Mouse (Mus musculus) hindbrain, postnatal 0 days (tissue): Measurements from ENCODE around the gene Ifngr2. TPM values are rescaled to one million over a fixed set of nuclear protein-coding genes. Genes with fewer than 3 reads are reported as not detected.
A peak's percentile ranks its signal among the peaks of the same experiment; 100 is the strongest.
"Not testable (repeated sequence)": the region's sequence is repeated elsewhere in the genome, so short reads cannot be mapped to it uniquely, and the experiment has no call there.

ENCODE experiments used
- ATAC-seq: fragments of 200-750 bp; cut with Nextera tagmentation; 2 replicates; pipeline ENCODE4 v1.8.0; 2017; ENCODE audit warnings: mild to moderate bottlenecking, moderate TSS enrichment, moderate library complexity
- DNase-seq: peaks from one replicate; pipeline ENCODE4 v3.0.0-alpha.2; 2015; ENCODE audit warnings: low spot score
- H3K27ac ChIP-seq: fragments of 300-500 bp; sonication (generic); 2 replicates; pipeline ENCODE4 v1.5.1; 2014; ENCODE audit warnings: mild to moderate bottlenecking
- H3K27me3 ChIP-seq: fragments of 300-500 bp; sonication (generic); 2 replicates; pipeline ENCODE4 v1.6.1; 2014; ENCODE audit warnings: low read length, mixed read lengths; ENCODE audit not compliant: insufficient read depth
- H3K36me3 ChIP-seq: fragments of 300-500 bp; sonication (generic); 2 replicates; pipeline ENCODE4 v1.6.1; 2014; ENCODE audit warnings: low read length, mixed read lengths; ENCODE audit not compliant: insufficient read depth
- H3K4me1 ChIP-seq: fragments of 300-500 bp; sonication (generic); 2 replicates; pipeline ENCODE4 v1.6.1; 2014; ENCODE audit warnings: antibody characterized with exemption, low read length, mixed read lengths; ENCODE audit not compliant: insufficient read depth
- H3K4me2 ChIP-seq: fragments of 300-500 bp; sonication (generic); 2 replicates; pipeline ENCODE4 v1.6.1; 2014; ENCODE audit warnings: low read depth, mild to moderate bottlenecking, low read length, moderate library complexity, mixed read lengths
- H3K4me3 ChIP-seq: fragments of 300-500 bp; sonication (generic); 2 replicates; pipeline ENCODE4 v1.5.1; 2014; ENCODE audit warnings: low read length
- H3K9ac ChIP-seq: fragments of 300-500 bp; sonication (generic); replicated peaks from 2 replicates; pipeline ENCODE4 v1.6.1; 2014; ENCODE audit warnings: mild to moderate bottlenecking, low read length, moderate library complexity, mixed read lengths
- H3K9me3 ChIP-seq: fragments of 300-500 bp; sonication (generic); 2 replicates; pipeline ENCODE4 v1.6.1; 2016; ENCODE audit warnings: low read length, mixed read lengths
- CTCF ChIP-seq: IDR thresholded peaks from 2 replicates; pipeline ENCODE4 v1.5.1; 2016; ENCODE audit warnings: antibody characterized with exemption, control low read depth, low read depth
- WGBS: fragments of 180-500 bp; shearing (Covaris S2); extraction: QIAGEN DNeasy Blood & Tissue Kit; methylation state at CpG from one replicate; pipeline ENCODE4 v1.1.7; 2014; 5-methylcytosine and 5-hydroxymethylcytosine counted together
- polyA plus RNA-seq: library from polyadenylated mRNA; unstranded; fragments of >200 nt; fragmentation: Nextera tagmentation; extraction: Ambion mirVana; gene quantifications from 2 replicates; pipeline ENCODE4 v1.2.1, GENCODE M21; 2015
- total RNA-seq: library from RNA; depleted of rRNA; stranded (reverse); fragments of >200 nt; gene quantifications from 2 replicates; pipeline ENCODE4 v1.2.3, GENCODE M21; 2014

Ifngr2 gene
- total and polyA plus RNA-seq, 2 experiments from 2014 or later = 53.1 to 131 TPM

GRCm38 (mm10) chr16:91527500-91527899 lies 19.4 kb upstream of the Ifngr2 start:
- Histone ChIP-seq H3K36me3 (no peaks in the 10 kb centered on the region), H3K4me2 (no peak overlapping the region), H3K9ac (no peak overlapping the region), H3K4me3 (no peak overlapping the region), H3K4me1 (no peaks in the 10 kb centered on the region), H3K9me3 (no peaks in the 10 kb centered on the region), H3K27ac (no peak overlapping the region), H3K27me3 (no peaks in the 10 kb centered on the region)
- 71% methylated on average over 5 of the region's 5 CpGs for WGBS
- ATAC-seq (no peak), DNase-seq (no peak)
- TF ChIP-seq CTCF = no peak

GRCm38 (mm10) chr16:91528578-91528977 lies 18.3 kb upstream of the Ifngr2 start:
- Histone ChIP-seq H3K9me3 (no peaks in the 10 kb centered on the region), H3K4me1 (no peaks in the 10 kb centered on the region), H3K36me3 (no peaks in the 10 kb centered on the region), H3K27me3 (no peaks in the 10 kb centered on the region), H3K4me3 (no peak overlapping the region), H3K4me2 (no peak overlapping the region), H3K27ac (no peak overlapping the region), H3K9ac (no peak overlapping the region)
- 65% methylated on average over 9 of the region's 9 CpGs for WGBS
- no peak for DNase-seq
- TF ChIP-seq CTCF = no peak
- ATAC-seq = no peak

- H3K9ac ChIP-seq, H3K4me1 ChIP-seq, H3K9me3 ChIP-seq, DNase-seq, H3K27ac ChIP-seq, H3K36me3 ChIP-seq, H3K27me3 ChIP-seq, H3K4me2 ChIP-seq, ATAC-seq, H3K4me3 ChIP-seq: not testable (repeated sequence)
- WGBS = 74% methylated on average over 4 of the region's 4 CpGs
Observed at GRCm38 (mm10) chr16:91530830-91531229, 16.0 kb upstream of the Ifngr2 start.

GRCm38 (mm10) chr16:91531856-91532255 lies 15.0 kb upstream of the Ifngr2 start:
- TF ChIP-seq CTCF = no peak
- Histone ChIP-seq H3K27ac (no peak overlapping the region), H3K4me1 (no peaks in the 10 kb centered on the region), H3K36me3 (no peaks in the 10 kb centered on the region), H3K4me3 (no peak overlapping the region), H3K9ac (no peak overlapping the region), H3K9me3 (no peaks in the 10 kb centered on the region), H3K4me2 (no peak overlapping the region), H3K27me3 (no peaks in the 10 kb centered on the region)
- no peak for ATAC-seq
- 68% methylated on average over 6 of the region's 6 CpGs for WGBS
- no peak for DNase-seq

- no peaks in the 10 kb centered on the region for H3K9me3 ChIP-seq
- H3K27me3 ChIP-seq = no peaks in the 10 kb centered on the region
- H3K9ac ChIP-seq = no peak overlapping the region
- no peak overlapping the region for H3K27ac ChIP-seq
- ATAC-seq = no peak
- no peak for DNase-seq
- no peak overlapping the region for H3K4me3 ChIP-seq
- no peak for TF ChIP-seq CTCF
- no peak overlapping the region for H3K4me2 ChIP-seq
- no peaks in the 10 kb centered on the region for H3K4me1 ChIP-seq
- 52% methylated on average over 2 of the region's 2 CpGs for WGBS
- no peaks in the 10 kb centered on the region for H3K36me3 ChIP-seq
Observed at GRCm38 (mm10) chr16:91532429-91532828, 14.4 kb upstream of the Ifngr2 start.

- WGBS = 77% methylated on average over 23 of the region's 23 CpGs
- Histone ChIP-seq H3K27ac (no peak overlapping the region), H3K27me3 (no peaks in the 10 kb centered on the region), H3K4me3 (no peak overlapping the region), H3K9me3 (no peaks in the 10 kb centered on the region), H3K4me1 (no peaks in the 10 kb centered on the region), H3K36me3 (no peaks in the 10 kb centered on the region), H3K9ac (no peak overlapping the region), H3K4me2 (no peak overlapping the region)
- no peak for DNase-seq
- ATAC-seq = no peak
- TF ChIP-seq CTCF = no peak
Observed at GRCm38 (mm10) chr16:91533097-91534001, 13.5 kb upstream of the Ifngr2 start.

GRCm38 (mm10) chr16:91534477-91534876 lies 12.4 kb upstream of the Ifngr2 start:
- Histone ChIP-seq H3K9me3 (no peaks in the 10 kb centered on the region), H3K4me2 (no peak overlapping the region), H3K36me3 (no peaks in the 10 kb centered on the region), H3K4me3 (no peak overlapping the region), H3K4me1 (no peaks in the 10 kb centered on the region), H3K27me3 (no peaks in the 10 kb centered on the region), H3K27ac (no peak overlapping the region), H3K9ac (no peak overlapping the region)
- WGBS = 59% methylated on average over 13 of the region's 13 CpGs
- ATAC-seq = no peak
- no peak for TF ChIP-seq CTCF
- peak; percentile 84 for DNase-seq
